Mouse (Mus musculus) neural tube, embryonic 15.5 days (tissue): ENCODE measurements around the gene Mettl23. TPM values are rescaled to one million over a fixed set of nuclear protein-coding genes. Genes with fewer than 3 reads are reported as not detected.

Experiments
- ATAC-seq: fragments of 200-750 bp; cut with Nextera tagmentation; 2 replicates; pipeline ENCODE4 v1.8.0; 2017; ENCODE audit warnings: mild to moderate bottlenecking, moderate TSS enrichment, moderate library complexity; ENCODE audit not compliant: low FRiP score
- H3K27ac ChIP-seq: fragments of 300-500 bp; sonication (generic); replicated peaks from 2 replicates; pipeline ENCODE4 v1.5.1; 2015; ENCODE audit warnings: mild to moderate bottlenecking, inconsistent platforms
- H3K27me3 ChIP-seq: fragments of 300-500 bp; sonication (generic); replicated peaks from 2 replicates; pipeline ENCODE4 v1.6.1; 2015; ENCODE audit warnings: inconsistent platforms
- H3K36me3 ChIP-seq: fragments of 300-500 bp; sonication (generic); 2 replicates; pipeline ENCODE4 v1.6.1; 2015; ENCODE audit warnings: inconsistent platforms
- H3K4me1 ChIP-seq: fragments of 300-500 bp; sonication (generic); 2 replicates; pipeline ENCODE4 v1.6.1; 2015; ENCODE audit warnings: inconsistent platforms
- H3K4me2 ChIP-seq: fragments of 300-500 bp; sonication (generic); 2 replicates; pipeline ENCODE4 v1.6.1; 2015; ENCODE audit warnings: inconsistent platforms, mild to moderate bottlenecking, moderate library complexity
- H3K4me3 ChIP-seq: fragments of 300-500 bp; sonication (generic); replicated peaks from 2 replicates; pipeline ENCODE4 v1.5.1; 2015; ENCODE audit warnings: mild to moderate bottlenecking, inconsistent platforms
- H3K9ac ChIP-seq: fragments of 300-500 bp; sonication (generic); replicated peaks from 2 replicates; pipeline ENCODE4 v1.6.1; 2015; ENCODE audit warnings: mild to moderate bottlenecking, inconsistent platforms
- H3K9me3 ChIP-seq: fragments of 300-500 bp; sonication (generic); replicated peaks from 2 replicates; pipeline ENCODE4 v1.6.1; 2016; ENCODE audit warnings: inconsistent platforms
- WGBS: fragments of 180-500 bp; shearing (Covaris S2); methylation state at CpG from one replicate; pipeline ENCODE4 v1.1.7; 2015; ENCODE audit warnings: mixed read lengths; 5-methylcytosine and 5-hydroxymethylcytosine counted together
- polyA plus RNA-seq: library from polyadenylated mRNA; unstranded; fragments of >200 nt; fragmentation: Nextera tagmentation; extraction: Ambion mirVana; gene quantifications from 2 replicates; pipeline ENCODE4 v1.2.1, GENCODE M21; 2015

Gene Mettl23
- polyA plus RNA-seq, 1 experiment from 2014 or later = 64.7 TPM

GRCm38 (mm10) chr11:116810528-116810927 is 32.5 kb upstream of the Mettl23 start:
- ATAC-seq = peak; percentile 42
- Histone ChIP-seq H3K4me1 (peaks cover 73% of the 10 kb centered on the region), H3K27ac (peak overlapping the region; percentile 94), H3K4me3 (no peak overlapping the region), H3K9ac (peak overlapping the region; percentile 48; the same call in 1 of the 2 replicates), H3K27me3 (no peaks in the 10 kb centered on the region), H3K4me2 (peak overlapping the region; percentile 62), H3K36me3 (no peaks in the 10 kb centered on the region), H3K9me3 (no peaks in the 10 kb centered on the region)
- WGBS = 40% methylated on average over 11 of the region's 11 CpGs

DNA sequence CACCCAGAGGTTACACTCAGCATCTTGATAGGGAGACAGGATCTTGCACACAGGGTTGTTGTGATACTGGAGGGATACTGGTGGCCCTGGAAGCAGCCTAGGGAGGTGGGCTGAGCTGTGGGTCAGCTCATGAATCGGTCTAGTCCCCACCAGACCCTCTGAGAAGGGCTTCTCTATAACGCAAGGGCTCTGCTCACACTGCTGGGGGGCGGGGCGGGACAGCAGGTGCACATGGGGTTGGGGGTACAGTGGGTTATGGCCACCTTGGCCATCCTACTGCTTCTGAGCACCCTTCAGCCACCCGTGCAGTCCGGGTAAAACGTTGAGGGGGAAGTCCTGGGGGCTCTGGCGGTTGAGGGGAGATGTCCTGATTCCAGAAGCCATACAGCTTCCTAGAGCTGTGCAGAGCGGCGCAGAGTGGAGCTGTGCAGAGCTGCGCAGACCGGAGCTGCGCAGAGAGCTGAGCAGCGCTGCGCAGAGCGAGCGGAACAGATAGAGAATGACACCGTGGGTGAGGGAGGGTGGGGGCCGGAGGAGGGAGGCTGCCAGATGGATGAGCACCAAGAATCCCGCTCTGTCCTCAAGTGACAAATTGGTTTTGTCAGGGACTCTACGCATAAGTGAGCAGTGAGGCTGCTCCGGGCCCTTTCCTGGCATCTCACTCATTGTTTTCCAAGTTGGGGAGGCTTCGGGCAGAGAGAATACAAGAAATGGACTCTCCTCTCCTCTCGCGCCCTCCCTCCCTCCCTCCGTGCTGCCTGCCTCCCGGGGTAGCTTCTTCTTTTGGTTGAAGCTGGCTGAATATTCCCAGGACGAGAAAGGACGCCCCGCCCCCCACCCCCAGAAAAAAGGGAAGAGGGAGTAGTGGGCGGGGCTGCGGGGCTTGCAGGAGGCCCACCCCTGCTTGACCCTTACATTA is 31.8 kb upstream of the Mettl23 start:
- Histone ChIP-seq H3K4me1 (peaks cover 72% of the 10 kb centered on the region), H3K4me2 (peak overlapping the region; percentile 62), H3K36me3 (no peaks in the 10 kb centered on the region), H3K9ac (peak overlapping the region; percentile 48), H3K27me3 (no peaks in the 10 kb centered on the region), H3K9me3 (no peaks in the 10 kb centered on the region), H3K4me3 (peak overlapping the region; percentile 32), H3K27ac (peak overlapping the region; percentile 94)
- peak; percentile 94 for ATAC-seq
- WGBS = 3% methylated on average over 31 of the region's 32 CpGs

GRCm38 (mm10) chr11:116812793-116813529 is 30.1 kb upstream of the Mettl23 start:
- 42% methylated on average over 21 of the region's 21 CpGs for WGBS
- Histone ChIP-seq H3K27me3 (no peaks in the 10 kb centered on the region), H3K9ac (no peak overlapping the region), H3K9me3 (no peaks in the 10 kb centered on the region), H3K4me2 (peak overlapping the region; percentile 13; the same call in 1 of the 2 replicates), H3K4me1 (peaks cover 70% of the 10 kb centered on the region), H3K4me3 (no peak overlapping the region), H3K36me3 (no peaks in the 10 kb centered on the region), H3K27ac (peak overlapping the region; percentile 94)
- ATAC-seq = no peak

DNA sequence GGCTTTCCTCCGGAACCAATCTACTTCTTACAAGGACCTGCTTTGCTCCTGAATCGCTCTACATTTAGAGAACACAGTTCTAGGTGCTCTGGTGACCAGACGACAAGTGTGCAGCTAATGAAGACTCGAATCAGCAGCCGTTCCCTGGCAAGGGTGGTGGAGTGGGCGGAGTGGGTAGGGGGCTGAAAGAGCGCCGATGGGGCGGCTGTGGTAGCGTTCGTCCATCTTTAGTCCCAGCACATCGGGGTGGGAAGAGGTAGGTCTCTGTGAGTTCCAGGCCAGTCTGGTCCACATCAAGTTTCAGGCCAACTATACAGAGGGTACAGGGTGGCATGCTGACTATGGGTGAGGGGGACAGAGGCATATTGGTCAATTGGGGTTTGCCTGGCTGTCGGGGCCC is 29.5 kb upstream of the Mettl23 start:
- no peak overlapping the region for H3K4me3 ChIP-seq
- WGBS = 70% methylated on average over 13 of the region's 13 CpGs
- 0 out of 2 replicates have a peak overlapping the region, but pooled peaks have one; percentile 3 for H3K4me2 ChIP-seq
- H3K9ac ChIP-seq = no peak overlapping the region
- no peaks in the 10 kb centered on the region for H3K9me3 ChIP-seq
- peak overlapping the region; percentile 94 for H3K27ac ChIP-seq
- no peak for ATAC-seq
- peaks cover 68% of the 10 kb centered on the region for H3K4me1 ChIP-seq
- H3K27me3 ChIP-seq = no peaks in the 10 kb centered on the region
- H3K36me3 ChIP-seq = no peaks in the 10 kb centered on the region

DNA sequence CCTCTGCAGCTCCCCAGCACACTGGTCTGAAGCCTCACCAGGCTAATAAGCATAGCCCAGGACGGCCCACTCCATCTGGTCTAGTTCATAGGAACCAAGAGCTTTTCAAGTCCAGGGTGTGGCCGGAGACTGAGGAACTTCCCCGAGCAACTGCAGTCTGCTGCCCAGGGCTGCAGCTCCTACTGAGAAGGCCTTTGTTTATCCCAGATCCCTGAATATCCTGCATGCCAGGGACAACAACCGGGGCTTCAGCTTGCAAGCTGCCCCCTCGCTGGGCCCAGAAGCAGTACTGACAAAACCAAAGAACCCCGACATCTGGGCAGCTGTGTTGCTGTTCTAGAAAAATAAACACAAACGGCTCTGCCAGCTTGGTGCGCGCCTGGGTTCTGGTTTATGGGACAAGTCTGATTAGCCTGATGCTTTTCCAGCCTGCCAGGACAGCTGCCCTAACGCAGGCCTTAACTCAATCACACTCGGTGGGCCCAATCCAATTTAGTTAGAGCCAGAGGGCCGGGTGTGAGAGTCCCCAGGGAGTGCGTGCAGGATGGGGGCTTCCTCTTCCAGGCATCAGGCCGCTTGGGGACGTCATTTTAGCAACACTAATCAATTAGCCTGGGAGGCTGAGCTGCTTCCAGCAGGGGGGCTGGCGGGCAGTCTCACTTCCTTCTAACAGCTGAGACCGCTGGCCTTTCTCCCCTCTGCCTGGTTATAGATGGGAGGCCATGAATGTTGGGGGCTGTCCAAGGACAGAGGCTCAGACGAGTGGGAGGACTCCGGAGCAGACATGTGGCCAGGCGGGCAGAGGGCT is 28.8 kb upstream of the Mettl23 start:
- H3K4me2 ChIP-seq = peak overlapping the region; percentile 3; the same call in 1 of the 2 replicates
- H3K9ac ChIP-seq = peak overlapping the region; percentile 30
- WGBS = 4% methylated on average over 20 of the region's 20 CpGs
- H3K27ac ChIP-seq = peak overlapping the region; percentile 94
- no peak overlapping the region for H3K4me3 ChIP-seq
- no peak for ATAC-seq
- no peaks in the 10 kb centered on the region for H3K9me3 ChIP-seq
- H3K27me3 ChIP-seq = no peaks in the 10 kb centered on the region
- peaks cover 74% of the 10 kb centered on the region for H3K4me1 ChIP-seq
- no peaks in the 10 kb centered on the region for H3K36me3 ChIP-seq

GRCm38 (mm10) chr11:116814884-116815415 is 28.1 kb upstream of the Mettl23 start:
- Histone ChIP-seq H3K4me1 (peaks cover 74% of the 10 kb centered on the region), H3K36me3 (no peaks in the 10 kb centered on the region)
- 17% methylated on average over 7 of the region's 7 CpGs for WGBS

DNA sequence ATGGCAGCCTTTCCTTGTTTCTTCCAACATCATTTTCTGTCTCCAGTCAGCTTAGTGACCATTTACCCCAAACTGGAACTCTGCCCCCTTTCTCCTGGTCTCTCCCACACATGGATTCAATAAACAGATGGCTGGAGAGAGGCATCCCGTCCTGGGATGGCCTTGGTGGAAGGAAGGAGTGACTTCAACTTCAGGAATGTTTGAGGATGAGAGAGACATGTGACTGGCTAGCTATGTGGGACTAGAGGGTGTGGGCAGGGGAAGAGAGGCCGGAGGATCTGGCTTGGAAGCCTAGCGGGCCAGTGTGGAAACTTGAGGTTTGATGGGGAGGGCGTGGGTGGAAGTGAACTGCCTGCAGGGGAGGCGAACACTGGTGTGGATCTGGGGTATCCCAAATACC is 26.3 kb upstream of the Mettl23 start:
- Histone ChIP-seq H3K27me3 (no peaks in the 10 kb centered on the region), H3K36me3 (no peaks in the 10 kb centered on the region), H3K4me2 (no peak overlapping the region), H3K4me3 (no peak overlapping the region), H3K9ac (no peak overlapping the region), H3K4me1 (peaks cover 71% of the 10 kb centered on the region), H3K9me3 (no peaks in the 10 kb centered on the region), H3K27ac (no peak overlapping the region)
- no peak for ATAC-seq
- WGBS = 84% methylated on average over 5 of the region's 5 CpGs

More at GRCm38 (mm10) chr11:116814884-116815415, 28.1 kb upstream of the Mettl23 start:
- ATAC-seq = no peak
- Histone ChIP-seq H3K27ac (peak overlapping the region; percentile 94), H3K4me3 (no peak overlapping the region), H3K9me3 (no peaks in the 10 kb centered on the region), H3K9ac (peak overlapping the region; percentile 30), H3K27me3 (no peaks in the 10 kb centered on the region), H3K4me2 (peak overlapping the region; percentile 3; the same call in 1 of the 2 replicates)

- H3K27ac ChIP-seq = 0 out of 2 replicates have a peak overlapping the region, but pooled peaks have one; percentile 51
- no peaks in the 10 kb centered on the region for H3K27me3 ChIP-seq
- H3K4me3 ChIP-seq = no peak overlapping the region
- WGBS = 96% methylated on average over 5 of the region's 5 CpGs
- H3K4me2 ChIP-seq = no peak overlapping the region
- no peak for ATAC-seq
- no peaks in the 10 kb centered on the region for H3K36me3 ChIP-seq
- H3K9ac ChIP-seq = no peak overlapping the region
- peaks cover 71% of the 10 kb centered on the region for H3K4me1 ChIP-seq
- no peaks in the 10 kb centered on the region for H3K9me3 ChIP-seq
These were observed 25.5 kb upstream of the Mettl23 start for GRCm38 (mm10) chr11:116817567-116817966.

DNA sequence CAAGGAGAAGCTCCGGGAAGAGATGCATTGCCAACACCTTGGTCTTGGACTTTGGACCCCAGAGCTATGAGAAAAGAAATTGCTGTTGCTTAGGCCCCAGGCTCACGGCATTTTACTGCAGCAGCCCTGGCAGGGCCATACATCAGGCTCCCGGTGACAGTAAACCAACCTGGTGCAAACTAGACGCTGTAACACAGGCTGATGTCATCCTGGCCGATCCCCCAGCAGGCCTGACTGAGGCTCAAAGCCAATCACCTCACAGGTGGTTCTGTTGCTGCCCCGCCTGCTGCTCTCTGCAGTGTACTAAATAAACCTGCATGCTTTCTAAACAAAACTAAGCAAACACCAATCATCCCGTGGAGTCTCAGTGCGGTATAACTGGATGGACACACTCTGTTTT is 24.4 kb upstream of the Mettl23 start:
- H3K9me3 ChIP-seq = no peaks in the 10 kb centered on the region
- H3K27ac ChIP-seq = peak overlapping the region; percentile 66
- H3K36me3 ChIP-seq = no peaks in the 10 kb centered on the region
- H3K4me3 ChIP-seq = no peak overlapping the region
- H3K4me2 ChIP-seq = no peak overlapping the region
- ATAC-seq = no peak
- 34% methylated on average over 8 of the region's 8 CpGs for whole genome bisulfite sequencing
- peaks cover 61% of the 10 kb centered on the region for H3K4me1 ChIP-seq
- no peaks in the 10 kb centered on the region for H3K27me3 ChIP-seq
- H3K9ac ChIP-seq = no peak overlapping the region

DNA sequence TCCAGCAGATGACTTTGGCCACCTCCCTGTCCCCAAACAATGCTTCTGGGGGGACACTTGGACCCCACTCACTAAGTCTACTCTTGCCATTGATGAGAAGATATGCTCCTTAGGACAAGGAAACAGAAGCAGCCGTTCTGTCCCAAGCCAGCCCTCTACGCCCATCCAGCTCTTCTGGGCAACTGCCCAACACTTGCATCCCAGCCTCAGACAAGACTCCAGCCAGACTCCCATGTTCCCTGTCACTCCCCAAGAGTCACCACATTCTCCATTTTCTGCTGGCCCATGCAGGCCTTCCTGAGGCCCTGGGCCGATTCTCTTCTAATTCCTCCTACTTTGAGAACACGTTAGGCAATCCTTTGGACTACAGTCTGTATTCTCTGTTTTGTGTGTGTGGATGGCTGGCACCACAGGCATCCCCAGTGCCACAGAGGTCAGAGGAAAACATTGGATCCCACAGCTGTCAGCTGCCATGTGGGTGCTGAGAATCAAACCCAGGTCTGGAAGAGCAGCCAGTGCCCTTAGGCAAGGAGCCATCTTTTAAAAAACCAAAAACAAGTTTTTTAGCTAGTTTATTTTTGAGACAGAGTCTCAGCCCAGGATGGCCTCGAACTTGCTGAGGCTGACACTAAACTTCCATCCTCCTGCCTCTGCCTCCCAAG is 23.0 kb upstream of the Mettl23 start:
- H3K4me2 ChIP-seq = no peak overlapping the region
- H3K36me3 ChIP-seq = no peaks in the 10 kb centered on the region
- ATAC-seq = no peak
- peaks cover 50% of the 10 kb centered on the region for H3K4me1 ChIP-seq
- H3K27ac ChIP-seq = peak overlapping the region; percentile 66
- no peak overlapping the region for H3K9ac ChIP-seq
- WGBS = 85% methylated on average over 5 of the region's 5 CpGs
- H3K27me3 ChIP-seq = no peaks in the 10 kb centered on the region
- no peaks in the 10 kb centered on the region for H3K9me3 ChIP-seq
- no peak overlapping the region for H3K4me3 ChIP-seq
